Mouse (Mus musculus) B cell, adult 2 months (primary cell): ENCODE results near the gene Dlx6.

Experiments
- DNase-seq, 2 experiments: peaks; one replicate each; pipeline ENCODE4 v3.0.0; 2022

The Dlx6 gene

DNA sequence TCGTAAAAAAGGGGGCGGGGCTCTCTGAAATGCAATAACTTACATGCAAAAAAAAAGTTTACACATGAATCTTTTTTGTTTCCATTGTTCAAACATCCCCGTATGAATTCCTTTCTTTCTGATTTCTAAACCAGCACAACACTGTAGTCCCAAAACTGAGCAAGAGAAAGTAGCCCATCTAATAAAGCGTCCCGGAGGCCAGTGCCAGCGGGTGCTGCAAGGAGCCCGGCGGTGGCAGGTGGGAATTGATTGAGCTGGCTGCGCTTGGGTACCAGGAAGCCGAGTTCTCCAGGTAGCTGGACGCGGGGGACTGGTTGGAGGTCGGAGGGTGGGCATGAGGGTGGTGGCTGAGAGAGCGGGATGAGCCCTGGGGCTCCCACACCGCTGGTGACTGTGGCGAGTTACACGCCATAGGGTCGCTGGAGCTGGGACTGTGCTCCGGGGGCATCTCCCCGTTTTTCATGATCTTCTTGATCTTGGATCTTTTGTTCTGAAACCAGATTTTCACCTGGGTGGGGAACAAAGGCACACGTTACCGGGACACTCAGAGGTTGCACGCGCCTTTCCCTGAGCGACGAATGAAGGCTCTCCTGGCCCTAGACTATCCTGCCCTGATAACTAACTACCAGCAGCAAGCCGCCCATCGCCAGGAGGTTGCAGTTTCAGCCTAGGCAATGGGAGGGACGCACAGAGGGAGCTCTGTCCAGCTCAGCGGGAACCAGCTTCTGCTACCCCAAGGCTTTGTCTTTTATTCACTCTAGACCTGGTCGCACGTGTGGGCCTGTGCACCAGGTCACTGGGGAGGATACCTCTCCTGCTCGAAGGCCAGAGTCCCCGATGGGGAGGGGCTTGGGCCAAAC lies 15.1 kb downstream of the Dlx6 start:
- no peak for DNase-seq

DNA sequence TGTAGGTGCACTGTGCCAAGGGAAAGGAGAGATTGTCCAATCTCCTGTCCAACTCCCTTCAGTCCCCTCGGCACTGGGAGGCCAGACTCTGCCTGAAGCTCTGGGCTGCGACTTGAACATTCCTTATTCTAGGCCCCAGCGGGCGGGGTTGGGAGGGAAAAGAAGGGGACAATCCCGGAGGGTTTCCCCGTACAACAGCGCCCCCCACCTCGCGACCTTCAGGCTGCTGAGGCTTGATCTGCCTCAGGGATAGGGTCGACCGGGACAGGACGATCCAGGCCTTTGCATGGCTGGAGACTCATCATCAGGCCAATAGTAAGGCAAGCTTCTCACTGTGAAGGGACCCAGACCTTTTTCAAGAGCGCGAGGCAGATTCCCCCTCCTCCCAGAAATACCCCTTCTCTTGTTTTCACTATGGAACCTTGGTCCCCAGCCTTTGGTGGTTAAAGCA lies 15.7 kb downstream of the Dlx6 start:
- no peak for DNase-seq

DNA sequence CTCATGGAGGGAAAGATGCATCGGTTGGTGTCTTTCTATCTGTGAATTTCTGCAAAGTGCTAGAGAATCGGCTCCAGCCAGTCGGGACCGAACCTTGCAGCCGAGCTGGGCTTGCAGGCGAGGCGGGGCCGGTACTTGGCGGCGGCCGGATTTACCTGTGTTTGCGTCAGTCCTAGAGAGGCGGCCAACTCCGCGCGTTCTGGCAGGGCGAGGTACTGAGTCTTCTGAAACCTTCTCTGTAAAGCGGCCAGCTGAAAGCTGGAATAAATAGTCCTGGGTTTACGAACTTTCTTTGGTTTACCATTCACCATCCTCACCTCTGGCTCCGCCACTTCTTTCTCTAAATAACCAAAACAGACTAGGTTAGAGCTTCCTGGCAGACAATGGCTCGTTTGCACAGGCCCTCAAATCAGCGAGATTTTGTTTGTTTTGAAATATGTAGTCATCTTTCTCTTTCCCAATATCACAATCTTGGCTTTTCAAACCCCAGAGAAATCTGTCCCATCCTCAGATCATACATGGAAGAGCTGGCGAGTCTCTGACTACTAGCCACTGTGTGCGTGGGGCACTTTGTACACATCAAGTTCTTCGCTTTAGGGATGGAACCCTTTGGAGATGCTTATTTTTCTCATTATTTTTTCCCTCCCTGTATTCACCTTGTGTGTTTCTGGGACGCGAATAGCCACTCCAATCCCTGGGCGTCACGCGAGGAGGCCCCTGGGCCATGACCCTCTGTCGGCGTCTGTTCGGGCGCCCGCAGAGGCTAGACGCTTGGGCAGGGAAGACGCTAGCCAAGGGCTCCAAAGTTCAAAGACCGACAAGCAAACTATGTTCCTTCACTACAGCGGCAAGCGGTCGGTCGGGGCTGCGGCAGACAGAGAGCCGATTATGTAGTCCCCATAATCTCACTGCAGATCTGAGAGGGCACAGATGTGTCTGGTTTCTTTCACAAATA lies 16.5 kb downstream of the Dlx6 start:
- DNase-seq: no peak

DNA sequence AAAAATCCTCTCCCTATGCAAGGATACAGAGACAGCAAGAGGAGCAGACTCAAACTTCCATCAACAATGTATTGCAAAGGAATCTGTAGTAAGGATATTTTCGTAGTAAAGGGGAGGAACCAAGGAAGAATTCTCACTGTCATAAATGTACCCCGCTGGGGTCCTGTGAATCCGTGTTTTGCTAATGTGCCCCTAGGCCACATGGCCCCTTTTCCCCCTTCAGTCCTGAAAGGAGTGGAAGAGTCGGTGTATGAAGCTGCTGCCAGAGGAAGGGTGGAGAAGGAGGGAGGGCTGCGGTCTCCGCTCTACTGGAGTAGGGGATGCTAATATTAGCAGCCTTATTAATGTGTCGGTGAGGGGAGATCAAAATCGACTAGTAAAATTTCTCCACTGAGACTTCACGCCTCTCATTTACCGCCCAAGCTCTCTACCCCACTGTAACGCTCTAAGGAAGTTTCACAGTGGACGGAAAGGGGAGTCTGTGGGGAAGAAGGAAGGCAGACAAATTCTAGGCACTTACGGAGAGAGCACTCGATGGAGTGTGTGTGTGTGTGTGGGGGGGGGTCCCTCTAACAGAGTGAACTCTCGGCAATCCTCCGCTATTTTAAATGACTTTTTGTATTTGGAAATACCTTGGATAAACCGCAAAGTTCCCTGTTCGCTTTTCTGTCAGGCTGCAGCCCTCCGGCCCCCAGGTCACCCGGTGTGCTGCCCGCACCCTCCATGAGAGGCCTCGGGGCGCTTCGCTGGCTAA lies 17.4 kb downstream of the Dlx6 start:
- DNase-seq: no peak

DNA sequence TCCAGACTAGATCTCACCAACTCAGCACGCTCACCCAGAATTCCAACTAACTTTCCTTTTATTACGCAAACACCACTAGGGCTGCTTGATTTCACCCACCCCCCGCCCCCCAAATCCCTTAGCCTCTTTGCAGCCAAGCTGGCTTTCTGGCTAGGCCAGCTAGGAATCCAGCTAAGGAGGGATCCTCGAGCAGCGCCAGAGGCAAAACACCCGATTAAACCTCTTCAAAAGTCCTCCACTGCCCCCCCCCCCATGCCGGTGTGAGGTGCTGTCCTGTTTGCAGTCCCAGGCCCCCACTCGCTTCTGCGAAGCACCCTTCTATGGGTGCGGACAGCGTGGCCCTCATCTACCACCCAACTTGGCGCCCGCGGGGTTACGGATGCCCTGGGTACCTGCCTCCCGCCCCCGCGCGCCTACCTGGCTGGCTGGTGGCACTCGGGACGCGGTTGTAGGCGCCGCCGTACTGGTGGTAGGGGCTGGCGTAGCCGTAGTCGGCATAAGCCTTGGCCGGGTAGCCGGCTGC lies 18.0 kb downstream of the Dlx6 start:
- no peak for DNase-seq

DNA sequence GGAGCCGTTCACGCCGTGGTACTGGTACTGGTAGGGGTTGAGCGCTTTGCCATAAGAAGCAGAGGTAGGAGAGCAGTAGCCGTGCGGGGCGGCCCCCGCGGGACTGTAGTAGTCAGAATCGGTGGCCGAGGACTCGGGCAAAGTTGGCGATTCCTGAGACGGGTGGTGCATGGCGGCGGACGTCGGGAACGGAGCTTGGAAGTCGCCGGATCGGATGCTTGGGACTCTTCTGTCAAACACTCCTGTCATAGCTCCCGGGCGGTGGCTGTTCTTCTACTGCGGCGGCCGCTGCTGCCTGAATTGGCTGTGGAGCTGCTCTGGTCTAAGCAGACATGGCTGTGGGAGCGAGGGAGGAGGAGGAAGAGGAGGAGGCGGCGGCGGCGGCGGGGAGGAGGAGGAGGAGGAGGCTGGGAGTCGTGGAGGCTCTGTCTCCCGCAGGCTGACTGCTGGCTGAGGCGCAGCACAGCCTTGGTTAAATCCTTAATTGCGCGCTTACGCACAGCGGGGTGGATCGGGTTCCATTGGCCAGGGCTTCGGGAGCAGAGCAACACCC lies 18.6 kb downstream of the Dlx6 start, which contains the start of gene Dlx5:
Gene Dlx5 (minus strand): TSS at position 448 of the 553 bp plus-strand sequence.
- DNase-seq: no peak

DNA sequence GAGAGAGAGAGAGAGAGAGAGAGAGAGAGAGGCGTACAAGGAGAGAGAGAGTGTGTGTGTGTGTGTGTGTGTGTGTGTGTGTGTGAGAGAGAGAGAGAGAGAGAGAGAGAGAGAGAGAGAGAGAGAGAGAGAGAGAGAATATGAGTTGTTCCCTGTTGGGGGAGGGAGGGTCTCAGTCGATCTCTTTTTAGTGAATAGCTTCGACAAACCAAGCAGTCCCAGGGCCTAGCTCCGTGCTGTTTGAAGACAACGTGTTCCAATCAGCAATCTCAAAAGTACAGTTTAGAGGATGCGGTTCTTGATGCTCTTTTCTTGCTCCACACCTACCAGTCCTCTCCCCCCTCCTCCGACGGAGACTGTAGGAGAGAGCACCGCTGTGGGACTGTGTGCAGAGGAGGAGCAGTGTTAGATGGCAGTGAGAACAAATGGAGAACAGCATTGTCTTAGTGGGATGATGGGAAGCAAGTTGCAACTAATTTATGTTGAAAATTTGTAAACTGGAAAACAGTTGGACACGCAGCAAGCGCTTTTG lies 19.2 kb downstream of the Dlx6 start:
- DNase-seq: no peak

DNA sequence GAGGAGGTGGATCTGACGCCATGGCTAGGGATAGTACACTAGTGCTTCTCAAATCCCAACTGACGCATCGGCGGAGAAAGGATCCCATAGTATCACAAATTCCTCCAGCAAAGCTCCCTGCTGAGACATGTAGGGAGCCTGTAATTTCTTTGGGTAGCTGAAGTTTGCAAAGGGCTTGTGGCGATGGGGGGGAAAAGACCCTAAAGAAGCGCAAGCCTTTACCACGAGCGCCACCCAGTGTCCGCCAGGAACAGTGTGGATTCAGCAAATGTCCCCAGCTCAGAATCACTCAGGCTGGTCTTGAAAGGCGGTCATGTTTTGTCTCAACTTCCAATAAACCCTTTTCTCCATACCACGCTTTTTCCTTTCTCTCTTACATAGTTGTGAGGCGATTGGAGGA lies 21.8 kb downstream of the Dlx6 start:
- DNase-seq: peak; percentile 19 to 25

DNA sequence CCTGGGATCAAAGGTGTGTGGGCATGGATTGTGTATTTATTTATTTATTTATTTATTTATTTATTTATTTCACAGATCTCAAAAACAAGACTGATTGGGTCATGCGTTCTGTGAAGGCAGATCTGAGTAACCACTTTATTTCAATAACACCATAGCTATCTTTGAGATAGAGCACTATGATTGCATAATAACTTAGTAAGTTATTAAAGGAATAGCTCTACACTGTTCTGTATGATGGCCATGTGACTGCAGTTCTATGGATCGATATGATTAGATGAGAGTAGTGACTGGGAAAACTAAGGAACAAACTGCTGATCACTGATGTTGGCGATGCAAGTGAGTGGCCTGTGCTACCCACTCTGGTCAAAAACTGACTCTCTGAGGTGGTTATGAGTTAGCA lies 23.1 kb downstream of the Dlx6 start:
- no peak for DNase-seq

DNA sequence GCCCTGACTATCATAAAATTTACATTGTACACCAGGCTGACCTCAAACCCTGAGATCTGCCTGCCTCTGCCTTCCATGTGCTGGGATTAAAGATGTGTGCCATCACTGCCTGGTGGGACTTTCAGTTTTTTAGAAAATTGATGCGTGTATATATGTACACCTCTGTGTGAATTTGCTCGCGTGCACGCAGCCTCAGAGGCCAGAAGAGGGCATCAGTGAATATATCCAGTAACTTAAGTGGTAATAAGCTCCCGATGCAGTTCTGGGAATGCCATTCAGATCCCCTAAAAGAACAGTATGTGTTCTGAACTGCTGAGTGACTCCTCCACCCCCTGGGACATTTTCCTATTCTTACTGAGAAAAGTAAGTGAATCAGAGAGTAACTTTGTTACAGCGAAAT lies 26.9 kb downstream of the Dlx6 start:
- no peak for DNase-seq

DNA sequence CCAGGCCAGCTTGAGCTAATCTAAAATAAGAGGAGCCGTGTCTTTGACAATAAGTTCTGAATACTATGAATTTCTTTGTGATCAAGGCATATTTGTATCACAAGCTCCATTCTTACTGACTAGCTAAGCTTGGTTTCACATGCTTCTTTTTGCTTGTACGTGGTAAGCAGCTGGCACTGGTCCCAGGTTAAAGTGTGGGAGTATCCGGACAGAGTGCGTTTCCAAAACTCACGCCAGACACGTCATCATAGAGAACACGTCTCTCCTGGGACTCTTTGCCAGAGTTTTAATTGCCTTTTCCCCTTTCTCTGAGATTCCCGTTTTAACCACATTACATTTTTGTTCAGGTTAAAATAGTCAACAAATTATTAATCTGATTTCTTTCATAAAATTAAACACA lies 46.5 kb downstream of the Dlx6 start:
- no peak for DNase-seq

DNA sequence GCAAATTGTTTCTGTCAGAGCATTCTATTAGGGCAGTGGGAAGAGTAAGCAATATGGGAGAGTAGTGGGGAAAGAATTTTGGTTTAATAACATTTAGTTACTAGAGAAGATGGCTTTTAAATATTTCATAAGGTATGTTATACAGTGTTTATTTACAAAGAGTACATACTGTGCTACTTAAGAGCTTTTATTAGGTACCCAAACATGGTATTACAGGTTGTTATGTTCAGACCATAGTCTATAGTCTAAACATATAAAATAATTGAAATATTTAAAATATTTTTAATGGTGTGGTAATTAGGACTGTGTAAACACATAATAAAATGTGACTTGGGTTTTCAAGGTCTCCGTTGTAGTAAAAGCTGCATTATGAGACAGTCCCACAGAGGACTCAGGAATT lies 51.2 kb downstream of the Dlx6 start:
- DNase-seq: no peak

DNA sequence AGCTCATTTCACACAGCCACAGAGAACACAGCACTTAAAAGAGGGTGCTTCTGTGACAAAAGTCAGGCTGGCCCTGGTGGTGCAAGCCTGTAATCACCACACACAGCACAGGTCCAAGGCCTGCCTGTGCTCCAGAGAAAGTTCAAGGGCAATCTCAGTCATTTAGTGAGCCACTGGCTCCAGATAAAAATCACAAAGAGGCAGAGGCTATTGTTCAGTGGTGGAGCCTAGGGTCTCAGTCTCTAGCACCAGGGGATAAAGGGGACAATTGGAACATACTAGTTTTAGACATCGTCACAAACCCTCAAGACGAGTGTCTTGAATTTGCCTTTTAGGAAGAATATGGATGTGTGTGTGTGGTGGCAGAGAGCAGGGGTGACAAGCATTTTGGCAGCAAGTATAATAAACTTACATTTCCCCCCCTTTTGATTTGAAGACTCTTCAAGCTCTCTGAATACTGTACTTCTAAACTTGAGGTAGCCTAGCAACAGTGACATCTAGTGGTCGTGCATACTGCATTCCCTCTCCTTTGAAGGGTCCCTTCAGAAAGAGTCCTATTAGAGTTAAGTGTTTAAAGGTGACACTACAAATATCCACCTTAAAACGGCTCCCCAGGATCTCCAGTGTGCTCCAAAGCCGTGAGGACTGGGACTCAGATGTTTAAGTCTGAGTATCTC lies 51.9 kb downstream of the Dlx6 start:
- peak; percentile 12 to 22 for DNase-seq

DNA sequence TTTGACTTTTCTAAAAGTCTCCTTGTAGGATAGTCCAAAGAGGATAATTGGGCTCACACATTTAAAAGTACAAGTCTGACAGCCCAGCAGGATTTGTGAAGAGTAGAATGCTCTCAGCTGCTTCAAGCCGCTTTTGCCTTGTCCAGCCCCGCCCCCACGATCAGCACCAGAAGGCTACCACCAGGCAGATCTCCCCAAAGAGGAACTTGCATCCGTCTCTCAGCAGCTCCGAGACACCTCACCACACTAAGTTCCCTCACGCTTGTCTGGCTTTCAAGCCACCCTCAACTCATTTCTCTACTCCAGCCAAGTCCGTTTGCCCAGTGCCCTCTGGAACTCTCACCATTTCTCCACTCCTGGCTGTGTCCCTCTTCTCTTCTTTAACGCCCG lies 52.4 kb downstream of the Dlx6 start:
- peak in 1 of 2 experiments; percentile 1 for DNase-seq

DNA sequence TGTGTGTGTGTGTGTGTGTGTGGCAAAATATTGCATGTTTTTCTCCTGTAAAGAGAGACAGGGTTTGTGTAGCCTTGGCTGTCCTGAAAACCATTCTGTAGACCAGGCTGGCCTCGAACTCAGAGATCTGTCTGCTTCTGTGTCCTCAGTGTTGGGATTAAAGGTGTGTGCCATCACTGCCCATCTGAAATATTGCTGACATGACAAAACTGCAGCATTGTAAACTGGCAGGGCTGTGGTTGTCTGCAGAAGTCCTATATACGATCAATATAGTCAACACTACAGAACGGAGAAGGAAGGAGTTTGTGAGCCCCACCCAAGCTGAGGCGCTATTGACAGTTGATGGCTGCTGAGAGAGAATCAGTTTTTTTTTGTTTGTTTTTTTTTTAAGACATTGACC lies 54.2 kb downstream of the Dlx6 start:
- DNase-seq: no peak
